Mouse (Mus musculus): ENCODE data around the gene Gm49320. TPM values are rescaled to one million over a fixed set of nuclear protein-coding genes. Genes with fewer than 3 reads are reported as not detected.

The Gm49320 gene
- total and polyA plus RNA-seq, 2 experiments from 2014 or later = 0.74 TPM; not detected in 1

DNA sequence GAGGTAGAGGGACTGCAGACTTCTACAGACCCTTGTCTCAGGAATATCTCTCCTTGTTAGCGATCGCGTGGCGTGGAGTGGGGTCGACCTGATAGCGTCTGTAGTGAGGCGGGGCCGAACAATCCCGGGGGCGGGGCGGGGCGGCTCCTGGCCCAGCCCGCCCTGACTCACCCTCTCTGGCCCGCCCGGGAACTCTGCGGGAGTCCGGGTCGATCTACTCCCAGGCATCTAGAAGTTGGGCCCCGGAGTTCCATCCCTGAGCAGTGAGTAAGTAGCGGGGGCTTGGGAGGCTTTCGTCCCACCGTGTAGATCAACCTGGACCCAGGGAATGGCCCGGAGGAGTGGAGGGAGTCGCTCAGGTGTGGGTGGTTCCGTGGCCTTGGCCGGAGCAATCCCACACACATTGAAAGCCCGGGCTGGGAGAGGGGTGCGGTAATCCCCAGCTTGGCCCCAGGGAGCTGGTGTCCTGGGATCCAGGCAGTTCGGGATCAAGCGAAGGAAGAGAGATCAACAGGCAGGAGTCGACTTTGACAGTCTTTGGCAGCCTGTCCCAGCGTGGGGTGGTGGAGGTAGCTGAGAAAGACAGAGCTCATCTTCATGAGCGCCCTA lies 11.8 kb upstream of the Gm49320 start, which contains the start of gene Lrrc8e:
Gene Lrrc8e (plus strand): TSS at position 89 of the 609 bp plus-strand sequence.
- TF ChIP-seq CTCF (IDR thresholded peaks at IDR 0.05; ENCODE audit: low read depth) = no peak
- H3K9me3 ChIP-seq (ENCODE audit: low read length) = no peaks in the 10 kb centered on the region
- no peaks in the 10 kb centered on the region for H3K27me3 ChIP-seq (ENCODE audit: insufficient read depth, low read length)
- ATAC-seq = peak; percentile 51; the same call in 1 of the 2 replicates
- H3K4me1 ChIP-seq (ENCODE audit: insufficient read depth, low read length) = 0 out of 2 replicates have a peak, but pooled peaks cover 5% of the 10 kb centered on the region
- no peaks in the 10 kb centered on the region for H3K36me3 ChIP-seq (ENCODE audit: insufficient read depth, low read length)
- DNase-seq (ENCODE audit: low spot score) = no peak
- 5% methylated on average over 32 of the region's 33 CpGs for WGBS
- H3K9ac ChIP-seq (replicated peaks; ENCODE audit: low read length) = no peak within 1 kb of the TSS
- peak within 1 kb of the TSS; percentile 11; the same call in 1 of the 2 replicates for H3K4me3 ChIP-seq (ENCODE audit: low read length)
- no peak within 1 kb of the TSS for H3K27ac ChIP-seq
- H3K4me2 ChIP-seq (ENCODE audit: low read depth, low read length) = peak within 1 kb of the TSS; percentile 45

DNA sequence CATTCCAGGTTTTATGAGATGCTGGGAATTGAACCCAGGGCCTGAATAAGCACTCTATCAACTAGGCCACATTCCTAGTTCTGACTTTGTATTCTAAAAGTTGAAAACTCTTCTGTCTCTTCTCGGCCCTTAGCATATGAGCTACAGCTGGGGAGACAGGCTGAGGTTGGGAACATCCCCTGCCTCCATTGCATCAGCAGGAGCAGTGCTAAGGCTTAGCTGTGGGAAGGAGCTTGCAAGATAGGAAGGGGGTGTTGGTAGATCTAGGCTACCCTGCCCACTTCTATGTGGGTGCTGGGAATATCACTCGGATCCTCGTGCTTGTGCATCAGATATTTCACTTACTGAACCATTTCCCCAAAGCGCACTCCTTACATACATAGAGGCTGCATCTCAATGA lies 10.7 kb upstream of the Gm49320 start:
- H3K9me3 ChIP-seq (ENCODE audit: low read length) = no peaks in the 10 kb centered on the region
- TF ChIP-seq CTCF (IDR thresholded peaks at IDR 0.05; ENCODE audit: low read depth) = no peak
- no peak overlapping the region for H3K9ac ChIP-seq (replicated peaks; ENCODE audit: low read length)
- H3K4me2 ChIP-seq (ENCODE audit: low read depth, low read length) = no peak overlapping the region
- 95% methylated on average over 4 of the region's 4 CpGs for WGBS
- 0 out of 2 replicates have a peak, but pooled peaks cover 5% of the 10 kb centered on the region for H3K4me1 ChIP-seq (ENCODE audit: insufficient read depth, low read length)
- no peak overlapping the region for H3K4me3 ChIP-seq (ENCODE audit: low read length)
- H3K36me3 ChIP-seq (ENCODE audit: insufficient read depth, low read length) = no peaks in the 10 kb centered on the region
- H3K27ac ChIP-seq = no peak overlapping the region
- DNase-seq (ENCODE audit: low spot score) = no peak
- H3K27me3 ChIP-seq (ENCODE audit: insufficient read depth, low read length) = no peaks in the 10 kb centered on the region
- no peak for ATAC-seq

DNA sequence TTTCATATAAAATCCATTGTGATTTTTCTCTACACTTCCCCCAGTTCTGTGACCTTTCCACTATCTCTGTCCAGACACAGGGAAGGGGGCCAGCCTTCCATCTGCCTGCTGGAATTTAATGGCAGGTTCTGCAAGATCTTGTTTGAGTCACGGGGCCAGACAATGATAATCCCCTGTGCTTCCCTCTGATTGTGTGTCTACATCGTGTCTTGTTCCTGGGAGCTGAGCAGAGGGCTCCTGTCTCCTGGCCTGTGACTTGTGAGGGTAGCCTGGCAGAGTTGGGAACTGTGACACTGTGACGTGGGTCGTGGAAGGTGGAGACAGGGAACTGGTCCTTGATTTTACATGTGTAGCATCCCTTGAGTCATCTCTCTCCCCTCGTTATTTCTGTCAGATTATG lies 8.9 kb upstream of the Gm49320 start:
- Histone ChIP-seq H3K9ac (replicated peaks; ENCODE audit: low read length) (no peak overlapping the region), H3K9me3 (ENCODE audit: low read length) (no peaks in the 10 kb centered on the region), H3K4me1 (ENCODE audit: insufficient read depth, low read length) (0 out of 2 replicates have a peak, but pooled peaks cover 5% of the 10 kb centered on the region), H3K4me3 (ENCODE audit: low read length) (no peak overlapping the region), H3K36me3 (ENCODE audit: insufficient read depth, low read length) (no peaks in the 10 kb centered on the region), H3K27ac (no peak overlapping the region), H3K27me3 (ENCODE audit: insufficient read depth, low read length) (no peaks in the 10 kb centered on the region), H3K4me2 (ENCODE audit: low read depth, low read length) (no peak overlapping the region)
- TF ChIP-seq CTCF (IDR thresholded peaks at IDR 0.05; ENCODE audit: low read depth) = no peak
- WGBS = 76% methylated on average over 5 of the region's 5 CpGs
- no peak for ATAC-seq
- DNase-seq (ENCODE audit: low spot score) = no peak

DNA sequence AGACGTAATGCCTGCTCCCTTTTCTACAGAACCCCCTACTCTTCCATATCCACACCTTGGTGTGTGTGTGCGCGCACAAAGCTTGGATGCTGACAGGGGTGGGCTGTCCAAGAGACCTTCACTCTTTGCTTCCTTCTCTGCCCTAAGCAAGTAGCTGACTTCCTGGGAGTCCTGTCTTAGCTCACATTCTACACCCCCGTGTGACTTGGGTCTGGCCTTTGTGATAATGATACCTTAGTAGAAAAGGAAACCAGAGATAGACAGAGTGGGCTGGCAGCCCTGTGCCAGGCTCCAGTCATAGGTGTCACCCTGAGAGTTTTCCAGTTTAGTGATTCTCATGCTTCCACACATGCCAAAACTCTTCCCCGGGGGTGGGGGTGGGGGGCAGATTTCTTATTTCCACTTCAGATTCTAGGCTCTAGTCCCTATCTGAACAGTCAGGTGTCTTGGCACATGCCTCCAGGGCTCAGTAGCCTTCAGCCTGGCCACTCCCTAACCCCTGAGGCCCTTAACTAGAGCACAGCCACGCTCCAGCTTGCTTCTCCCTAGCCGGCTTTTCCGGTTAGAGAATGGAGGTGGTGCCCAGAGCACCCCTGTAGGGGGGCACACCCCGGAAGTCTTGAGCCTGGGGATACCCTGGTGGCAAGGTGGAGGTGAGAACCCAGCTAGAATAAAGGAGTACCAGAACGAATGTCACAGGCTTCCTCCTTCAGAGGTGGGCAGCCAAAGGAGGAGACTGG lies 7.9 kb upstream of the Gm49320 start:
- no peak overlapping the region for H3K27ac ChIP-seq
- DNase-seq (ENCODE audit: low spot score) (no peak), ATAC-seq (no peak)
- 0 out of 2 replicates have a peak, but pooled peaks cover 5% of the 10 kb centered on the region for H3K4me1 ChIP-seq (ENCODE audit: insufficient read depth, low read length)
- no peak overlapping the region for H3K4me3 ChIP-seq (ENCODE audit: low read length)
- no peaks in the 10 kb centered on the region for H3K9me3 ChIP-seq (ENCODE audit: low read length)
- WGBS = 66% methylated on average over 10 of the region's 10 CpGs
- no peaks in the 10 kb centered on the region for H3K27me3 ChIP-seq (ENCODE audit: insufficient read depth, low read length)
- no peaks in the 10 kb centered on the region for H3K36me3 ChIP-seq (ENCODE audit: insufficient read depth, low read length)
- TF ChIP-seq CTCF (IDR thresholded peaks at IDR 0.05; ENCODE audit: low read depth) = no peak
- H3K4me2 ChIP-seq (ENCODE audit: low read depth, low read length) = no peak overlapping the region
- H3K9ac ChIP-seq (replicated peaks; ENCODE audit: low read length) = no peak overlapping the region

DNA sequence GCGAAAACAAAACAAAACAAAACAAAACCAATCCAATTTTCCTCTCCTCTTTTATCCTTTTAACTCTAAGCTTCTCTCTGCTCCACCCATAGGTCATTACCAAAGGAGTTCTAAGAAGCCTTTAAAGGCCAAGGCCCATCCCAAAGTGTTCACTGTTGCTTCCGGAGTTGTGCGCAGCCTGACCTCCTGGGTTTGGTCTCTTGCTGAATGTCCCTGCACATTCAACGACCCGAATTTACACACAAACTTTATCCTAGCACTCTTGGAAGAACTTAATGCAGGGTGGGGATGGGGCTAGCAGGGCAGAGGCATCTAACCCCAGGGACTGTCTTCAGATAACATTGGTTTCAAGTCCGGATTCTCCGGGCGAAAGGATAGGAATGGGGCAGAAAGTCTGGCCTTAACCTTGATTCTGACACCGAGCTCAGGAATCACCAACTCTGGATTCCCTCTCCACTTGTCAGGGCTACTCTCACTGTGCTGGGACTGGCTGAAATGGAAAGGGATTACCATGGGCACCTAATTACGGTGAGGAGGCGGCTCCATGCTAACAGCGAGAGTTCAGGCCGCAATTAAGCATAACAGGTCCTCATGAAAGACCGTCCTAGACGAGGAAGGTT lies 741 bp upstream of the Gm49320 start:
- ATAC-seq = no peak; the same call in none of the 2 replicates
- Histone ChIP-seq H3K4me3 (ENCODE audit: low read length) (peak overlapping the region; percentile 53), H3K27me3 (ENCODE audit: insufficient read depth, low read length) (no peaks in the 10 kb centered on the region), H3K9me3 (ENCODE audit: low read length) (no peaks in the 10 kb centered on the region), H3K4me2 (ENCODE audit: low read depth, low read length) (peak overlapping the region; percentile 76), H3K4me1 (ENCODE audit: insufficient read depth, low read length) (peaks cover 17% of the 10 kb centered on the region), H3K9ac (replicated peaks; ENCODE audit: low read length) (peak overlapping the region; percentile 64), H3K27ac (peak overlapping the region; percentile 91), H3K36me3 (ENCODE audit: insufficient read depth, low read length) (peaks cover 14% of the 10 kb centered on the region; the same call in 1 of the 2 replicates)
- no peak for TF ChIP-seq CTCF (IDR thresholded peaks at IDR 0.05; ENCODE audit: low read depth)
- no peak for DNase-seq (ENCODE audit: low spot score)
- WGBS = 20% methylated on average over 15 of the region's 15 CpGs

DNA sequence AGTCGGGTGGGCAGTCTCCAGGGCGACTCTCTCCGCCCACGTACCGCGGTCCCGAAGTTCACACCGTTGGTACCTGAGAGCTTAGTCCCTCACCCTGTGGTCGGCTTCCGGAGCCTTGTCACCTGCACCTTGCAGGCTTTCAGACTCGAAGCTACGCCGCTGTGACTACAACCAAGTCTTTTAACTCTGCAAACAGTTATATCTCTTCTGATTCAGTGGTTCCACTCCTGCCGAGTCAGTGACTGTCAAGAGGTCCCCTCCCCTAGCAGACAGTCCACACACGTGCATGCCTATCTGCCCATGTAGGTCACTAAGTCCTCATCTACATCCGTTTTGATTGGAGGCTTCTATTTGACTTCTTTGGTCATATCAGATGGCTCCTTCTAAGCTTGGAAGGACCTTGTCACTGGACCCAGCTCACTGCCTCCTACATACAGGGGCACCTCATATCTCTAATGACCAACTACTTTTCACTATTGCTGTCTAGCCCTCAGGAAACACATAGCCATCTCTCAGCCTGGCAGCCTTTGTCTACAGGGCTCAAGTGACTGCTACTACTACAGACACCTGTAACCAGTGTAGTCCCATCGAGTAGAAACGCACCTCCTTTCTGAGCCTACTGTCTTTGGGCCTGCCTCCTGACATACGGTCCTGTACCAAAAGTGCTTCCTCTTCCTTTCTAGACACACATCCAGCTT lies 677 bp downstream of the Gm49320 start:
- ATAC-seq (peak; percentile 30), DNase-seq (ENCODE audit: low spot score) (peak; percentile 19)
- Histone ChIP-seq H3K9ac (replicated peaks; ENCODE audit: low read length) (peak overlapping the region; percentile 64), H3K27ac (peak overlapping the region; percentile 91), H3K4me1 (ENCODE audit: insufficient read depth, low read length) (peaks cover 17% of the 10 kb centered on the region), H3K36me3 (ENCODE audit: insufficient read depth, low read length) (peaks cover 27% of the 10 kb centered on the region), H3K27me3 (ENCODE audit: insufficient read depth, low read length) (no peaks in the 10 kb centered on the region), H3K4me3 (ENCODE audit: low read length) (peak overlapping the region; percentile 53), H3K9me3 (ENCODE audit: low read length) (no peaks in the 10 kb centered on the region), H3K4me2 (ENCODE audit: low read depth, low read length) (peak overlapping the region; percentile 76)
- no peak for TF ChIP-seq CTCF (IDR thresholded peaks at IDR 0.05; ENCODE audit: low read depth)
- 14% methylated on average over 16 of the region's 19 CpGs for WGBS
